Mouse (Mus musculus) adipocyte (in vitro differentiated cells): ENCODE data around the gene Grwd1.
"Not testable (repeated sequence)": the region's sequence is repeated elsewhere in the genome, so short reads cannot be mapped to it uniquely, and the experiment has no call there.

Experiments
- DNase-seq: peaks from one replicate; pipeline ENCODE4 v3.0.0-alpha.2; 2016; ENCODE audit warnings: low spot score

Gene Grwd1

DNA sequence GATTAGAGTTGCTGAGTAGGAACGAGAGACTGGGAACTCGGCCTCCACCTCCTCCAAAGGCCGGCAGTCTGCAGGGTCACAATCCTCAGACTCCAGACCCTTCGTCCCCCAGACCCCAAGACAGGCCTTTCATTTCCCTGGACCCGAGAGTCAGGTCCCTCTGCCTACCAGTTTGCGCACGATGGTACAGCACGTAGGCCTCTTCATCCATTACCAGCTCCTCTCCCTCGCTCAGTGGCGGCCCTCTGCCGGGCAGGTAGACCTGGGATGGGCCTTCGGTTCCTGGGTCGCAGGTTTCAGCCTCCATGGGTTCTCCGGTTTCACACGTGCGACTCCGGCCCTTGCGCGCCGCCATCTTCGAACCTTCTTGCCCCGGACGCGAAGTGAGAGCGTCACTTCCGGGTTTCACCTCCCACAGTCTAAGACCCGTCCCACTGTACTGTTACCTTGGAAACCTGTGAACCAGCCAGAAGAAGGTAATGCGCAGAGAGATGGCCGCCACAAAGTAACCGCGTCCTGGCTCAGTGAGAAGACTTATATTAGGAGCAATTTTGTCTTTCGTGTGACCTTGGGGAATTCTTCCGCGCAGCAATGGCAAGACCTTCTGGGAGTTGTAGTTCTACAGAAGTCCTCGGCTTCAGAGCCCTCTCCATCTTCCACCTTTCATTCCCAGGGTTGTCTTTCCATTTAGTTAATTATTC lies at the start of gene Grwd1:
Gene Grwd1, minus strand, starts transcription at position 518 of the 701 bp plus-strand sequence.
- DNase-seq: peak; percentile 88

- DNase-seq: no peak
These were observed 49.8 kb upstream of the Grwd1 start for GRCm38 (mm10) chr7:45880531-45880930.

GRCm38 (mm10) chr7:45878278-45878677 lies 47.5 kb upstream of the Grwd1 start, which contains the start of gene Grin2d:
Grin2d (minus strand) TSS chr7:45878378.
- not testable (repeated sequence) for DNase-seq

DNA sequence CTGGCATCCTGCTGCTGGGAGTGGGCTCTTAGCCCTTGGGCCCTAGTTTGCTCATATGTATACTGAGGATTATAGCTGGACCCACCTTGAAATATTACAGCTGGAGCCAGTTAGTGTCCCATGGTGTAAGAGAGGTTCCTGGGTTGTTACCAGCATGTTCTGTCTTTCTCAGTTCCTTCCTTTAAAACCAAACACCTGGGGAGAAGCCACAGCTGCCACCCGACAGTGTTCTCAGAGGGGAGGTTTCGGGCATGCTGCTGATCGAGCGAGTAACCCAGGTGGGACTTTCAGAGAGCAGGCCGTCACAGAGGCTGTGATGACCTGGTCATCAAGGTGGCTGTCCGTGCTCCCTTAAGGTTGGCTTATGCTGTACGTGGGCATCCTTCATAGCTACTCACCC lies 46.2 kb upstream of the Grwd1 start:
- DNase-seq: no peak

DNA sequence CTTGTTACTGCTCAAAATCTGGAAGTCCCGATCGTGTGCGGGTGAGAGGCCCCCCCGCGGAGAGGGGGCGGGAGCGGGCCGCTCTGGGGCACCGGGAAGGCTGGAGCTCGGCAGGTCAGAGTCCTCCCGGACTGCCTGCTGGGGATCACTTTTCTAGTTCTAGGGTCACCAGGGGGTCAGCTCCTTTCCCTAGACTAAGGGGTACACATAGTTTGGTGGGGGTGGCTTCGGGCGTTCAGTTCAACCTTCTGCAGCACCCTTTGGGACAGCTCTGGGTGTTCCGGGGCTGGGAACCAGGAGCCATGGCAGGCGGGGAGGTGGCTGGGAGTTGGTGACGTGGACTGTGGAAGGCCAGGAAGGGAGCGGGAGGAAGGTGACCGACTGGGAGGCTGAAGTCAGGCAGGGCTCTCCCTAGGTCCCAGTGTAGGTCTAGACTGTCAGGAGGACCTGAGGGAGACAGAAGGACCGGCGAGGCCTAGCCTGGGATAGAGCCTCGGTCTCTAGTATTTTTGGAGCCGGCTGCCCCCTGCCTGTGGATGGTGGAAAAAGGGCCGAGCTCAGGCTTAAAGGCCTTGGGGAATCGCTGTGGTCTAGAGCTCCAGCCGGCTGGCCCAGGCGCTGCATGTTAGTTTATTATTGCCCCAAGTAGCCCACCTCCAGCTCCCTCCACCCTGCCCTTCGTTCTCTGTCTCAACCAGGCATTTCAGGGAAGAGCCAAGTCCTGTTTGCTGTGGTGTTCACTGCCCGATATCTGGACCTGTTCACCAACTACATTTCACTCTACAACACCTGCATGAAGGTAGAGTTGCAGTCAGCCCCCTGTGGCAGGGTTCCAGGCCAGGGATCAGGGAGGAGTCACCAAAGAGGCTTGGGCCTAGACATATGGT lies 42.6 kb upstream of the Grwd1 start:
- peak; percentile 50 for DNase-seq

GRCm38 (mm10) chr7:45872624-45873023 lies 41.9 kb upstream of the Grwd1 start, which contains the start of gene Kdelr1:
Kdelr1 (plus strand) TSS chr7:45872772.
- DNase-seq: peak; percentile 83

GRCm38 (mm10) chr7:45870282-45871058 lies 39.7 kb upstream of the Grwd1 start:
- no peak for DNase-seq

- DNase-seq: no peak
These were observed 39.0 kb upstream of the Grwd1 start for GRCm38 (mm10) chr7:45869787-45870186.

GRCm38 (mm10) chr7:45869107-45869670 lies 38.4 kb upstream of the Grwd1 start:
- no peak for DNase-seq

- no peak for DNase-seq
These were observed 37.1 kb upstream of the Grwd1 start for GRCm38 (mm10) chr7:45867871-45868270.

GRCm38 (mm10) chr7:45865925-45866910 lies 35.5 kb upstream of the Grwd1 start:
- peak; percentile 57 for DNase-seq

DNA sequence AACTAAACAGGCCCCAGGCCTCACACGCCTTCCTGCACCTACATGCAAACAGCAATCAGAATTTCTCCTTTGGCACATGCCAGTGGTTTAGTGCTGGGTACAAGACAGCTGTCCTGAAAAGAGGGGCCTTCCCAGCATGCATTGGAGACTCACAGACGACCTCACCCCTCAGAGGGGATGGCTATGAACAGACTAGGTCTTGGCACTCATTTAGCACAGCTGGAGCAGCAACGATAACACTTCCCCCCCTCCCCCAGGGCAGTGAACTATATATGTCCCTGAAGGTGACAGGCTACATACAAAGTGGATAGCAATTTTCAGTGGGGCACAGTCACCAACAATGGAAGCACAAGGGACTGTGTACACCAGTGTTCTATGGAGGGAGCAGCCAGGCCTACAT lies 33.7 kb upstream of the Grwd1 start:
- DNase-seq: no peak

DNA sequence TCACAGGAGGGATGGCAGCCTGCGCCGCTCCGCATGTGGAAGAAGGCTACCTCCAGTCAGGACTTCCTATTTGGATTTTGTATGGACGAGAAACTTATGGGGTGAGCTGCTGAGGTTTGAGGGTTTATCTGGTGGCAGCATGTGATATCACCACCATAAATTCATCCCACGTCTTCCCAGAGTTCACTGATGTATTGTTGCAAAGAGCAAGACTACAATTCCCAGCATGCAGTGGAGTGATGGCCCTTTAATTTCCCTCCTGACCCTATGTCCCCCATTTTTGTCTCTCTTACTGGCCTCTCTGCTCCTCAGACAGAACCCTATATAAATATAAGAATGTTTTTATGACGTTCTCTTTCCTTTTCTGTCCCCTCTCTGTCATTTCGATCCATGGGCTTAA lies 32.1 kb upstream of the Grwd1 start:
- no peak for DNase-seq

DNA sequence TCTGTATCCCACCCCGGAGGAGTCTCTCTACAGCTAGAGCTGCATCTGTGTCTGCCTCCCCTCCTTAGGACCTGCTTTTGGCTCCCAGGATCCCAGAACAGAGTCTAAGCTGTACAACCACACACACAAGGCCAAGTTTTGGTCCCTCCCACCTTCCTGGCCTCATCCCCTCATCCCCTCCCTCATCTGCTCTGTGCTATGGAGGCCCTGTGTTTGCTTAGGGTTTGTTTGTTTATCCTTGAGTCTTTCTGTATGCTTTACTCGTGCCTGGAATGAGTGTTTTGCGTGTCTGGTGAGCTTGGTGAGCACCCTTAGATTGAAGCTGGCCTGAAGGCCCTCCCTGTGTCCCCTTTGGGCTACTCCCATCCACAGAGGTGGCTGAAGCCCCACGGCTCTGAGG lies 28.3 kb upstream of the Grwd1 start:
- no peak for DNase-seq

- DNase-seq: no peak
These were observed 26.5 kb upstream of the Grwd1 start for GRCm38 (mm10) chr7:45856950-45857901.

DNA sequence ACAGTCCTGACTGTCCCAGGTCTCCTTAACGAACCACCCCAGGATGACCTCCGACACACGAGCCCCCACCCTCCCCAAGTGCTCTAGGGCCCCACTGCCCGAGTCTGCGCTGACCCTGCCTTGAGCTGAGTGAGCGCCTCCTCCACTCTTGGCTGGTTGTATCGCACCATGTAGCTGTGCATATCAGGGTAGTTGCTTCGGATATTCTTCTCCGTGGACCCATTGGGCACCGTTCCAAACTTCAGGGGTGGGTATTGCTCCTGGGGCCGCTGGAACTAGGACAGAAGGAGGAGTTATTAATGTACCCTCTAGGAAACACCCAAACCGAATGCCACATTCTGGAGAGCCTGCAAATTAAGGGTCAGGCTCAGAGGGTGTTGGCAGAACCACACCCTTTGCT lies 22.3 kb upstream of the Grwd1 start:
- DNase-seq: no peak

DNA sequence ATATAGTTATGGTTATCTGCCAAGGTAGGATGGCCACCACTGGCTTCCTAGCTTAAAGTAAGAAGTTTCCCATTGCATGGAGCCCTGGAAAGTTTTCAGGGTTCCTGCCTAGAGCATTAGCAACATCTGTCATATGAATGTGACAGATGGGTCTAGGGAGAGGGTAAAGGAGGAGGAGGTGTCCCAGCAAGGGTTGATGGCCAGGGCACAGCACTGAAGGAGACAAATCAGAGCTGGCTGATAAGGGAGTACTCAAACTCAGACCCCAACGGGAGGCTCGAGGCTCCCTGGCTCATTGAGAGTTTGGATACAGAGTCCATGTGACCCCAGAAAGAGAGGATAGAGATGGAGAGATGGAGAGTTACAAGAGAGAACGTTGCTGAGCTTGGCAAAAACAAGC lies 19.9 kb upstream of the Grwd1 start:
- DNase-seq: no peak

GRCm38 (mm10) chr7:45848447-45849027 lies 17.8 kb upstream of the Grwd1 start:
- DNase-seq: no peak
